Mouse (Mus musculus): Measurements from ENCODE around the gene Kcnh1. TPM values are rescaled to one million over a fixed set of nuclear protein-coding genes. Genes with fewer than 3 reads are reported as not detected.

Gene Kcnh1
- total RNA-seq, 1 experiment from 2014 or later = not detected

DNA sequence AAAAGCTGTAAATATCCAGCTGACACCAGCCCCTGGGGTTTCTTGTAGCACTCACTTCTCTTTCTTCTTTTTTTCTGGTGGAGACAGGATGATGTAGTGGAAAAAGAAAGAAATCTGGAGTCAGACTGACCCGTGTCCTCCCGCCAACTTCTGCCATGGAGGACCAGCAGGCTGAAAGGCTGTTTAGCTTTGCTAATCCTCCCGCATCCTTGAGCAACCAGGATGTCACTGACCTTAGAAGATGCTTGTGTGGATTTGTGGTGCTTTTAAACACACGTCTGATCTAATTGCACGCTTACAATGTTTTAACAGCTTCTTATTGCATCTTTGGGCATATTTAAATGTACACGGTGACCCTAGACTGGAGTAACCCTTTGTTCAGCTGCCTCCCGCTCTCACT lies 69.0 kb downstream of the Kcnh1 start:
- no peak for ATAC-seq (ENCODE audit: extremely low read depth, insufficient number of reproducible peaks, low FRiP score, poor library complexity, severe bottlenecking)

GRCm38 (mm10) chr1:192265704-192266103 lies 75.1 kb downstream of the Kcnh1 start:
- no peak for ATAC-seq (ENCODE audit: extremely low read depth, insufficient number of reproducible peaks, low FRiP score, poor library complexity, severe bottlenecking)

DNA sequence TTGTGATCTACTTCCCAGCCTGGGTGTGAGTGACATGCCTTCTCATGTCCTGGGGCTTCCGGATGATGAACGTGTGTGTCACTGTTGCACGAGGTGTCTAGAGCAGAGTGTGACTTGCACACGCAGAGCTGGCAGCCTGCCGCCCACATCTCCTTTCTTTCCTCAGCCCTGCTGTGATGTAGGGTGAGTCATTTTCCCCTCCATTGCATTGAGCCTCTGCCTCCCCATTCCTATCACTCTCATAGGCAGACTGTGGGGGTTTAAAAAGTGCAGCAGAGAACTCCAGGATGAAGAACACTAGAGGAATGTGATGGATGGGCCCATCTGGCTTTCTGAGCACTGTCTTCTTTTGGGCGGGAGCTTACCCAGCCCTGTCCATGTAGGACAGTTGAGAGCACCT lies 76.4 kb downstream of the Kcnh1 start:
- ATAC-seq (ENCODE audit: extremely low read depth, insufficient number of reproducible peaks, low FRiP score, poor library complexity, severe bottlenecking) = no peak

- ATAC-seq (ENCODE audit: extremely low read depth, insufficient number of reproducible peaks, low FRiP score, poor library complexity, severe bottlenecking) = no peak
Measured at GRCm38 (mm10) chr1:192268878-192269277, 78.3 kb downstream of the Kcnh1 start.

DNA sequence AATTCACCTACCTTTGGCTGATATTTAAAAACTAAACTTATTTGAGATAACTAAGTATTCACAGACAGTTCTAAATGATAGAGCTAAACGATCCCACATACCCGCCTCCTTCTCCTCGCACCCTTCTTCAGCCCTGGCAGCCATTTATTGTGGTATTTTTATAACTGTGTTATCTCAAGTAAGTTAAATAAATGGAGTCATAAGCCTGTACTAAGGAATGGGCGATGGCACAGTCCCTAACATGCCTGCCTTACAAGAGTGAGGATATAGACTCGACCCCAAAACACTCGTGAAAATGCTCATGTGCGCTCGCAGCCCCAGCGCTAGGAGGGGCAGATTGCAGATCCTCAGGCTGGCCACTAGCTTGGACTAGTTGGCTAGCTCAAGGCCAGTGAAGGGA lies 79.3 kb downstream of the Kcnh1 start:
- no peak for ATAC-seq (ENCODE audit: extremely low read depth, insufficient number of reproducible peaks, low FRiP score, poor library complexity, severe bottlenecking)

DNA sequence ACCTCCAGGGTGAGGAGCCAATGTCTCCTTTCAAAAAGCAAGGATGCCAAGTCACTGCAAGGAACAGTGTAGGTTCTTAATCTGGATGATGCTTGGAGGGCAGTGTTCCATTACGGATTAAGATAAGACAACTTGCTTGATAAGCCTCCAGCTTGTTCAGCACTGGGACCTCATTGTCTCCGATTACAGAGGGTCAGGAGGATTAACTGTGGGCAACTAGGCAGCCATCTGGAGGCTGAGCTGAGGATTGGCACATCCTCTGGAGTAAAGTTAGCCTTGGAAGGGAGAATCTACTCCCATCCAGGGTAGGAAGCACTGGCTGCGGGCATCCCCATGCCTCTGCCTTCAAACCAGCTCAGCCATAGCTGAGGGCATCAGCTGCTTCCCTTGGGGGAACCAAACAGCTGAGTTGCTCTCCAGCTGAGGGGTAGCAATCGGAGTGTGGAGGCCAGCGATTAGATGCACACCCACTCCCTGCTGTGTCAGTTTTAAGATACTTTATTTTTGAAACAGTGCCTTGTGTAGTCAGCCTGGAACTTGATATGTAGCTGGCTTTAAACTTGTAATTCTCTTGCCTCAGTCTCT lies 87.3 kb downstream of the Kcnh1 start:
- no peak for ATAC-seq (ENCODE audit: extremely low read depth, insufficient number of reproducible peaks, low FRiP score, poor library complexity, severe bottlenecking)

GRCm38 (mm10) chr1:192284340-192284739 lies 93.8 kb downstream of the Kcnh1 start:
- no peak for ATAC-seq (ENCODE audit: extremely low read depth, insufficient number of reproducible peaks, low FRiP score, poor library complexity, severe bottlenecking)

DNA sequence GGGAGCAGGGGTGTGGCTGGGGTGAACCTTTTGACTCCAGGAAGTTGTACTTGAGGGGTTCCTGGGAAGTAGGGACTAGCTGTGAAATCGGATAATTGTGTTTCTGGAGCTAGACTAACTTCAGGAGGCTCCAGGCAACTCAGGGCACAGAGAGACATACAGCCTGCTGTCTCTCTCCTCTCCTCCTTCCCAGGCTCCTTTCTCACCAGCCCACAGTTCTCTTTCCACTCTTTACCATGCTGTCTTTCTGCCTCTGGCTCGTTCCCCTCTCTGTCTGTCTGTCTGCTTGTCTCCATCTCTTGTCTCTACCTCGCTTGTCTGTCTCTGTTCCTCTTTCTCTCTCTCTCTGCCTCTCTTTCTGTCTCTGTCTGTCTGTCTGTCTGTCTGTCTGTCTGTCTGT lies 94.4 kb downstream of the Kcnh1 start:
- no peak for ATAC-seq (ENCODE audit: extremely low read depth, insufficient number of reproducible peaks, low FRiP score, poor library complexity, severe bottlenecking)

- no peak for ATAC-seq (ENCODE audit: extremely low read depth, insufficient number of reproducible peaks, low FRiP score, poor library complexity, severe bottlenecking)
Measured at GRCm38 (mm10) chr1:192288456-192288855, 97.9 kb downstream of the Kcnh1 start.

DNA sequence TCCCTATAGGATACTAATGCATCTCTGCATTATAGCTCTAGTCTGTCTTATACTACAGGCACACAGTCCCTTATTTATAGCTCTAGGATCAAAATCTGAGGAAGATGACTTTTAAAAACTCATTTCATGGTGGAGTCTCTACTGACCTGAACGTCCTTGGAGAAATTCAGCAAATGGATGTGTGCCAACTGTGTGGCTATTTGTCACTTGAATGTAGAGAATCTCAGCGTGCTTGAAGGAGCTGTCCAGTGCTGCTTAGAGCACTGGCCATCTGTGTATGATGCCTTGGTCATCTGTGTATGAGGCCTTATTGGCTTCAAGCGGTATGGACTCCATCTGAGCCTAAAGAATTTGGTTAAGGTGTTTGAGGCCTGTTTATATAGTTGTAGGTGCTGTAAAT lies 100.7 kb downstream of the Kcnh1 start:
- ATAC-seq (ENCODE audit: extremely low read depth, insufficient number of reproducible peaks, low FRiP score, poor library complexity, severe bottlenecking) = no peak

GRCm38 (mm10) chr1:192293391-192293790 lies 102.8 kb downstream of the Kcnh1 start:
- ATAC-seq (ENCODE audit: extremely low read depth, insufficient number of reproducible peaks, low FRiP score, poor library complexity, severe bottlenecking) = no peak

DNA sequence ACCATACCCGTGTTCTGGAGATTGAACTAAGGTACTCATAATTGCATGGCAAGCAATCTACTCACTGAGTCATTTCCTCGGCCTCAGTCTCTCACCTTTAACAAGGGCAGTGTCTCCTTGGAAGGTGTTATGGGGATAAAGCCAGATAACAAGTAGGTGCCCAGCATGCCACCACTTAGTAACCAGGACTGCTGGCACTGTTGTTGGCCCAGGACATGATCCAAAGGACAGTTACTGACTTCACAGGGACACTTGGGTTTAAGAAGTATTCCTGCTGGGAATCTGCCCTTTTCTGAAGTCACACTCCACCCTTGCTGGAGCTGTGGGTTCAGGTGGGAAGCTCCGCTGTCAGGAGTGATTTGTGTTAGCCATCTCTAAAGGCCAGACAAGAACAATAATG lies 103.3 kb downstream of the Kcnh1 start:
- no peak for ATAC-seq (ENCODE audit: extremely low read depth, insufficient number of reproducible peaks, low FRiP score, poor library complexity, severe bottlenecking)

GRCm38 (mm10) chr1:192295243-192295860 lies 104.8 kb downstream of the Kcnh1 start:
- no peak for ATAC-seq (ENCODE audit: extremely low read depth, insufficient number of reproducible peaks, low FRiP score, poor library complexity, severe bottlenecking)

DNA sequence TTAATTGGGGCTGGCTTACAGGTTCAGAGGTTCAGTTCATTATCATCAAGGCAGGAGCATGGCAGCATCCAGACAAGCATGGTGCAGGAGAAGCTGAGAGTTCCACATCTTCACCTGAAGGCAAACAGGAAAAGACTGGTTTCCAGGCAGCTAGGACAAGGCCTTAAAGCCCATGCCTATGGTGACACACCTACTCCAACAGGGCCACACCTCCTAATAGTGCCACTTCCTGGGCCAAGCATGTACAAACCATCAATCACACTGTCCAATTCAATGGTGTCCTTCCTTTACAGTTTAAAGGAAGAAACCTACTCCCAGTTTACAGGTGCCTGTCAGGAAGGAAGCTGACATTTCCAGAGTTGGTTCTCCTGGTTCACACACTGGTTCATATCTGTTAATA lies 105.3 kb downstream of the Kcnh1 start:
- ATAC-seq (ENCODE audit: extremely low read depth, insufficient number of reproducible peaks, low FRiP score, poor library complexity, severe bottlenecking) = no peak

GRCm38 (mm10) chr1:192297481-192298128 lies 107.0 kb downstream of the Kcnh1 start:
- ATAC-seq (ENCODE audit: extremely low read depth, insufficient number of reproducible peaks, low FRiP score, poor library complexity, severe bottlenecking) = no peak

DNA sequence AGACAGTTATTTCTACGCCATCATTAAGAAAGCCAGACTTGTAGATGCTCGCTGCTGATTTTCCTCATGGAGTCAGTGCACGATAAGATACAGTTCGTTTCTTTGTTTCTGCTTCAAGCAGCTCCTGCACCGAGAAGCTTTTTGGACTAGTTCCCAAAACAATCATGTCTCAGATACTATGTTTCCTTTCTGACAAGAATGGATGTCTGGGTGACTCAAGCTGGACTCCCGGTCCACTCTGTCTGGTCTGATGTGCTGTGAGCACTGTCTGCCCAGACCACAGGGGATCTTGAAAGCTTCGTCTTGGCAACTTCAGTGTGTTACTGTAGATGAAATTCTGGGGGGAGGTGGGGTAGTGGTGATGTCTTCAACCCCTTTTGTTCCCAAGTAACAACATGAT lies 109.8 kb downstream of the Kcnh1 start:
- no peak for ATAC-seq (ENCODE audit: extremely low read depth, insufficient number of reproducible peaks, low FRiP score, poor library complexity, severe bottlenecking)

DNA sequence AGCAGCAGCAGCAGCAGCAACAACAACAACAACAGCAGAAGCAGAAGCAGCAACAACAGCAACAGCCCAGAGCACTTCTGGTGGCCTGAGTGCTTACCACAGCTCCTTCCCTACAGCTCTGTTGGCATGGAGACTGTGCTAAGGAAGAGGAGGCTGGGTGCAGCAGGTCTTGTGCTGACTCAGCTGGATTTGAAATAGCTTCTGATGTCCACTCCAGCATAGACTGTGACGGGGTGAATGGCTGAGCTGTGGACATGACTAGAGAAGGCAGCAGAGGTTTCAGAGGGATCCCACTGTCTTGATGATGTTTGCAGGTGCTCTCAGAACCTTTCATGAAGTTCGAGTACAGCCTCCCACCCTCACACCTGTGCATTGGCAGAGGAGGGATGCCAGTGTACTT lies 113.0 kb downstream of the Kcnh1 start:
- no peak for ATAC-seq (ENCODE audit: extremely low read depth, insufficient number of reproducible peaks, low FRiP score, poor library complexity, severe bottlenecking)

- ATAC-seq (ENCODE audit: extremely low read depth, insufficient number of reproducible peaks, low FRiP score, poor library complexity, severe bottlenecking) = no peak
Measured at GRCm38 (mm10) chr1:192305155-192305554, 114.6 kb downstream of the Kcnh1 start.

DNA sequence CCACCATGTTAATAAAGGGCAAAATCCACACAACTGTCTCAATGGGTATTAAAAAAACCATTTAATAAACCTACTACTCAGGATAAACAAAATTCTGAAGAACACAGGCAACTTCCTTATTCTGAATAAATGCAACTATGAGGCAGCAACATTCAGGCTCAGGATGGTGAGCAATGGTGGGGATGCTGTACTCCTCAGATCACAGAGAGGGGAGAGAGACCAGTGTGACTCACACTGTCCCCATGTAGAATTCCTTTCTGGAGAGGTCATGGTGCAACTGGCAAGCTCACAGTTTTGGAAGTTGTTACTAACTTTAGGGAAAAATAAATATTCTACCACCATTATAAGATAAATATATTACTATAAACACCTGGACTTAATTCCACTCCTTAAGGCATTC lies 116.5 kb downstream of the Kcnh1 start:
- no peak for ATAC-seq (ENCODE audit: extremely low read depth, insufficient number of reproducible peaks, low FRiP score, poor library complexity, severe bottlenecking)

- no peak for ATAC-seq (ENCODE audit: extremely low read depth, insufficient number of reproducible peaks, low FRiP score, poor library complexity, severe bottlenecking)
Measured at GRCm38 (mm10) chr1:192311298-192311697, 120.7 kb downstream of the Kcnh1 start.
